Mouse (Mus musculus): ENCODE results near the gene Rbms3. TPM values are rescaled to one million over a fixed set of nuclear protein-coding genes. Genes with fewer than 3 reads are reported as not detected.

Gene Rbms3
- total RNA-seq, 4 experiments from 2014 or later, result 3.4 to 5.5 (median 3.5) TPM

DNA sequence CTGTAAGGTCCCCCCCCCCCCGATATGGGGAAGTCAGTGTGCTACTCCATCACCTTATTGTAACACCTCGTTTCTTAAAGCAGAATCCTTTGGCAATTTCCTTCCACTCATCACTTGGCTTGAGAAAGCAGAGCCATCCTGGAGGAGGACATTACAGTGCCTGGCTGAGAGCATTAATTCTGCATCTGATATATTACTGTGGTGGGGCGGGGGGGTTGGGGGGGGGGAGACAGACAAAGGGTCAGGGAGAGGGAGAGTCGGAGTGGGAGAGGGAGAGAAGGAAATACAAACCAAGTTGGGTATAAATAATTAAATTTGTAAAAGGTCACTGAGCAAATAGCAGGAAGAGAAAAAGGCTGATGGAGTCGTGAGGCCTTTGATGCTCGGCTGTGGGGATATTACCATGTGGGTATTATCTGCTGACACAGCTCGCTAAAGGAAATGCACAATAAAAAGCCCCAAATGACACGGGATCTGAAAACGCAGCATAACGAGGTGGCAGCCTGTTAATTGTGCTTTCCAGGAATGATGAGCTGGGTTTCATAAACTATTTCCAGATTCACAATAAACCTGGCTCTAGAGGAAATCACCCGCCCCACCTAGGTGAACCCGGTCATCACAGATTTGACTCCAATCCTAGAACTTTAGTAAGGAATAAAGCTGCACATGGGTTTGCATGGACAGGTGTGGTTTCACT is 860.2 kb downstream of the Rbms3 start:
- DNase-seq (ENCODE audit: low spot score in 2 of 2), result no peak

DNA sequence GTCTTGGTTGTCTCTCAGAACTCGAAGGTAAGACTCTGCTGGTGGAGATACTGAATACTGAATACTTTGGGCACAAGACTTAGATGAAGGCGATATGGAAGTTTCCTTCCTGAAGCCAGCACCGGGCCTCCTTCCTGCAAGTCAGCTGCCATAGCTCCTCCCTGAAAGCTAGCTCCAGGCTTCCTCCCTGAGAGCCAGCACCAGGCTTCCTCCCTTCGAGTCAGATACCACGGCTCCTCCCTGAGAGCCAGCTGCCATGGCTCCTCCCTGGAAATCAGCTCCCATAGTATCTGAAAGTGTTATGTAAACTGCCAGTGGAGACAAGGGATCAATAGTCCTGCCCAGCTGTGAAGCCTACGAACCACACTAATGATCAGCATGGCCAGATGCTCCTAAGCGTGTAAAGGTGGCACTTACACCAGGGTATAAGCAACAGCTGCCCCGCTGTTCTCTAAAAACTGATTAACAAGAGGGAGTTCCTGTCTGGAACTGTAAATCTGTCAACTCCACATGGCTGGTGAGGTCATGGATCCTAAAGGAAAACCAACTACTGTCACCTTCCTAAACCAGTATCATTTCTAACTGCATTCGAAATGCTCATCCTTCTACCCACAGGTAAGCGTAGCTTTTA is 867.2 kb downstream of the Rbms3 start:
- DNase-seq (ENCODE audit: low spot score in 2 of 2), result no peak

DNA sequence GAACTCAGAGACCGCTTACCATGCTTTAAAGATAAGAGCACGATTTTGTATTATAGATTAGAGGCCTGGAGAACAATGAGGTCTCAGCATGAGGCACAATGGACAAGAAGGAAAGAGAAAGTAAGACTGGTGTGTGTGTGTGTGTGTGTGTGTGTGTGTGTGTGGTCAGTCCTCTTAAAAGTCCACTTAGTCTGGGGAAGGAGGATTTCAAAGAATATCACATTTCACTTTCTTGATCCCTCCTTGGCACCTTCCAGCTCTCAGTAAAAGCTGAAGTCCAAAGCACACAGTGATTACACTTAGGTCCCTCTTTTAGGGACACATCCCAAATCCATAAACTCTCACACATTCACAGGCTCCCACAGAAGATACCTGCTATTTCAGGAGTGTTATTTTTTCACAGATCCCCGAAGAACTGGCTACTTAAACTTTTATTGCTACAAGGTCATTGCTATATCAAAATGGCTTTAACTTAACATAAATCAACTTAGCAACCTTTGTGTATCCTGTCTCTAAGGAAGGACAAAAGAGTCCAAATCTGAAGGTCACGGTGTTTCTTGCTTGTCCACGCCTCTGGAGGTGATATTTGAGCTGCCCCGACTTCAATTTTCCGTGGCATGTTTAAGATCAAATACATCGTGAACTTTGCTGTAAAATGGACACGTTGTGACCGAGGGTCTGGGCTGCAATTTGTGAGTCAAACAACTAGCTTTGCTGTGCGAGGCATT is 880.7 kb downstream of the Rbms3 start:
- DNase-seq (ENCODE audit: low spot score in 2 of 2), result no peak

DNA sequence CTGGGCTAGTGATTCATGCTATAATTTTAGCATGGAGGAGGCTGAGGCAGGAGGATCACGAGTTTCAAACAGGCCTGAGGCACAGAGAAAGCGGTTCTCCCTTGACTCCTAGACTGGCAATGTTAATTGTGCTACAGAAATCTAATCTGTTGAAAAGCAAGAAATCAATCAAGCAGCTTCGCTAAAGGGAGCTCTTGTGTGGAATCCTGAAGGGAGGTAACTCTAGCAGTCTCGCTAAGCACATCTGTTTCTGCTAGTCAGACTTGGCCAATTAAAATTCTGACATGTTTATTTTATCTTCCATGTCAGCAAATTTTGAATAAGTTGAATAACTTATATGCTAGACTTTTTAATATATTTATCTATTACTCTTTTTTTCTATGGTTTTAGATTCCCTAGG is 881.4 kb downstream of the Rbms3 start:
- DNase-seq (ENCODE audit: low spot score in 2 of 2), result no peak

DNA sequence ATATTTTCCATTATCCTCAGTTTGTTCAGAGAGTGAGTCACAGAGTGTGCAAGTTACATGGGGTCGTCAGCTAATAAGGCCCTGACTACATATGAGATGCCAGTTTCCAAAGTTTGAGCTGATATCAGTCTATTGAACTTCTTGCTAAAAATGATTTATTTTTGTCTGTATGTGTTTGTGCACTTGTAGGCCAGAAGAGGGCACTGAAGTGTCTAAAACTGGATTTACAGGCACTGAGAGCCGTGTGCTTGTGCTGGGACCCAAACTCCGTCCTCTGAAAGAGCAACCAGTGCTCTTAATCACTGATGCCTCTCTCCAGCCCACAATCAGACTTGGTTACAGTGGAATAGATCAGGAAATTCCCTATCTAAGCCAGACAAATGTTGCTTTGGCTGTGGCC is 882.8 kb downstream of the Rbms3 start:
- DNase-seq (ENCODE audit: low spot score in 2 of 2), result no peak

DNA sequence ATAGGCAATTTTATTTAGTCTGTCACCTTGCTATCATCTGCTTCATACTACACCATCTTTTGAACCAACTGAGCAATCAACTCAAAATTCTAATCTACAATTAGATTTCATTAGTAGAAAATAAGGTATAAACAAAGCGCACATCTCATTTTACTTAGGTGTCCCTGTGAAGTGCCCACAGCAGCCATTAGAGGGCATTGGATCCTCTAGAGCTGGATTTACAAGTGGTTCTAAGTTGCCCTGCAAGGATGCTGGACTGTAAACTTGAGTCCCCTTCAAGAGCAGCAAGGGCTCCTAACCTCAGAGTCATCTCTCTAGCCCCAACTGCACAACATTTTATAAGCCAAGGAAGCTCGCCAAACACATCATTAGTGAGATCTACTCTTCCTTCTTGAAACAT is 891.9 kb downstream of the Rbms3 start:
- no peak for DNase-seq (ENCODE audit: low spot score in 2 of 2)

DNA sequence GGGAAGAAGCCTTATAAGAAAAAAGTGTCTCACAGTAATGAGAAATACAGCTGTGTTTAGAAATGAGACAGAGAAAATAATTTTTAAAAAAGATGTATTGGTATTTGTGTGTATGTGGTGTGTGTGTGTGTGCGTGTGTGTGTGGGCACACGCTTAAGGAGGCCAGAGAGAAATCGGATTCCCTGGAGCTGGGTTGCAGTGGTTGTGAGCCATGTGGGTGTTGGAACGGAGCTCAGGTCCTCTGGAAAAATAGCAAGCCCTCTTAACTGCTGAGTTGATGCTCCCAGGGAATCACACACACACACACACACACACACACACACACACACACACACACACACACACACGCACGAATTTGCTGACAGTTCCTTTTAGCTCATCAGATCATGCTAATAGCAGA is 900.5 kb downstream of the Rbms3 start:
- no peak for DNase-seq (ENCODE audit: low spot score in 2 of 2)

DNA sequence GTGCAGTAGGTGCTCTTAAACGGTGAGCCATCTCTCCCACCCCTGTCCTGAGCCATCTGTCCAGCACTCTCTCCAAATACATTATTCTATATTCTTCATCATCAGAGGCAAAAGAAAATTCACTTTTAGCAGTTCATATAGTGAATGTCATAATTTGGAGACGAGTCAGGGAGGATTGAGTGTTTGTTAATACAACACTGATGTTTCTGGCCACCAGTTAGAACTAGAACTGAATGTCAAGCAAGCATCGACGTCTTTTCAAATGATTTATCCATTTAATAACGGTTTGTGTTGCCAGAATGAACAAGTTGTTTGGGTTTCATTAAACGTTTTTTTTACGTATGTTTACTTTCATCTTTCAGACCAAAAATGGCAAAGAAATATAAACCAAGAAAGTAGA is 901.1 kb downstream of the Rbms3 start:
- DNase-seq (ENCODE audit: low spot score in 2 of 2), result no peak

DNA sequence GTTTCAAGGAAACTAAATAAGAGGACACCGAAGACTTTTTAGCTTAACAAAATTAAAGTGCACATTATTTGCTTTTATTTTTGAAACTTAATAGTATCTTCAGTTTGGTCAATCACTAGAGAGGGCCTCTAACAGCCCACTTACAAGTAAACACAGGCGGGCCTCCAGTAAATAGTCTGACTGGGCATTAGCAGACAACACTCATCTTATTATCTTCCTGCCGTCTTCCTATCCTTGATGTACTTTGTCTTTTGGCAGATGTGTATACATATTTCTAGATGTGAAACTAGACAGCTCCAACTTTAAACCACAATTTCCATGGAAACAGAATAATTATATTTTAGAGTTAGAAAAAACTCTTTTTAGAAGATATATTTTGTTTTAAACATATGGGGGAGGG is 901.6 kb downstream of the Rbms3 start:
- no peak for DNase-seq (ENCODE audit: low spot score in 2 of 2)

DNA sequence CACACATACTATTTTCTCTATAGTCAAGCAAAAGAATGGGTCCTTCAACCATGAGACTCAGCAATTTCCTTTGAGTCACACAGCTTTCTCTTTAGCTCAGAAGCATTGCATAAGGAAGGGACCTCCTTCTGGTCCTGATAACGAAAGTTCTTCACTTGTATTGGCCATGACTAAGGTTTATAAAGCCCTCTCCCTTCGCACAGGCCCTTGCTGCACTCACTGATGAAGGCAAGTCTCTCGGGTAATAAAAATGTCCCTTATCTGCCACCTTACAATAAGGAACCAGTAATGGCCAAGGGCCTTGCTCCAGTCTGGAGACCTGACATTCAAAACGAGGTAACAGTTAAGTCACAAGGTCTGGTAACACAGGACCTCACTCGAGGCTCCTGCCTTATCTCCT is 905.1 kb downstream of the Rbms3 start:
- DNase-seq (ENCODE audit: low spot score in 2 of 2), result no peak

DNA sequence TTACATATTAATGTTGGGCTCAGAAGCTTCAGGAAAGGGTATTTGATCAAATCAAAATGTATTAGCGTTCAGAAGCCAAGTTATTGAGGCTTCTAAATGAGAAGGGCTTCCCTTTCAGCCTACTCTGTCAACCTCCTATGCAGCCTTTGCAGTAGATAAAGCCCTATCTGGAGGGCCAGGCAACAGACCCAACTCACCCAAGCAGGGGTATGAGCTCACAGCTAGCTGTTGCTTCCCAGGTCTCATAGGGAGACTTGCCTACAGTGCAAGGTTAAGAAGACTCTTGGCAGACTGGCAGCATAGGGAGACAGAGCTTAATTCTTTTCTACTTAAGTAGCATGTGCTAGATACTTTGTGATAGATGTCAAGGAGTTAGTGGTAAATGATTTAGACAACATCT is 926.6 kb downstream of the Rbms3 start:
- DNase-seq (ENCODE audit: low spot score in 2 of 2), result no peak

DNA sequence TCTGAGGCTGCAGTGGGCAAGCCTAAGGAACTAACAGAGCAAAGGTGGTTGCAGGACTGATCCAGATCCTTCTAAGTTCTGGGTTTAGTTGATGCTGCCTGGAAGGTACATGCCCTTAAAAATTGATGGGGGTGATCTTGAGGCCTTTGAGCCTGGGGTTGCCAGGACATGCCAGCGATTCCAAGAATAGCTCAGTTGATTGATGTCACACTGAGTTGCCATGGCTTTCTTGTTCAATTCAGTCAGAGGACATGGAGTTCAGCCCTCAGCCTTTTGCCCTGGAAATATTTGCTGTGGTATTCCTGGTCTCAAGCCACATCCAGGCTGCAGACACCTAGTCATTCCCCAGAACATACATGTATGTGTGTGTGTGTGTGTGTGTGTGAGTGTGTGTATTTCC is 927.1 kb downstream of the Rbms3 start:
- DNase-seq (ENCODE audit: low spot score in 2 of 2), result no peak

DNA sequence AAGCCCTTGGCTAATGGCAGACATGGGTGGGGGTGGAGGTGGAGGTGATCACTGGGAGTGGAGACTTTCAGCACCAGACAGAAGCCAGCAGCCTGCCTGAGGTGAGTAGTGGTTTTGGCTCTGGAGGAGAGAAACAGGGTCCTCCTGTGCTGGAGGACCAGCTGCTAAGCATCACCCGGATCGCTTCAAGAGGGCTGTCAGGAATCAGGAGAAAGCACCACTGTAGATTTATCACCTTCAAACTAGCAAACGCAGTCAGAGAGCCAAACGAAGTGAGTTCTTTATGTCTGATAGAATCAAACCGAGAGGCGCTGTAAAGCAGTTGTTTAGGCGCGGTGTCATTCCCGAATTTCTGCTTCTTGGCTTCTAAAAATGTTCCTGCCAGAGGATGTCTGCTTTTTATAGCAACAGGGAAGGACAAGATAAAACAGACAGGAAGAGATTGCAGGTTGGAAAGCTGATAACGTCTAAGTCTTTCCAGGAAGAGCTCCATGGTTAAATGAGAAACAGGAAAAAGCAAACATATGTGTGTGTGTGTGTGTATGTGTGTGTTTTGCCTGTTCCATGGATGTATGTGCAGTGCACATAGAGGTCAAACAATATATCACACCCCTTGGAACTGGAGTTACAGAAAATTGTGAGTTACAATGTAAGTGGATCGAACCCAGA is 928.1 kb downstream of the Rbms3 start:
- DNase-seq (ENCODE audit: low spot score in 2 of 2), result no peak

DNA sequence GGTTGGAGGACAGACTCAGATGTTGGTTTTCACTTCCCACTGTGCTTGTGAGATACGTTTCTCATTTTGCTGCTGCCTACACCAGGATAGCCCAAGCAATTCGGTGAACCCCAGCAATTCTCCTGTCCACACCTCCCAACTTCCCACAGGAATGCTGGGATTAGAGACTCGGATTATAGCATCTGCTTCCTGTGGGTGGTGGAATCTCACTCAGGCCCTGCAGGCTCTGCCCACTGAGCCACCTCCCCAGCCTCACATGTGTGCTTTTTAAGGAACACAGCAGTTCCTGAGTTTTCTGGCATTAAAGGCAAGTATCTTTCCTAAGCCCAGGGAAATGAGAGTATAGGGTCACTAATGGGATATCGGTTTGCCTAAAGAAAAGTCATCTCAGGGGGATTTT is 941.1 kb downstream of the Rbms3 start:
- DNase-seq (ENCODE audit: low spot score in 2 of 2), result no peak

DNA sequence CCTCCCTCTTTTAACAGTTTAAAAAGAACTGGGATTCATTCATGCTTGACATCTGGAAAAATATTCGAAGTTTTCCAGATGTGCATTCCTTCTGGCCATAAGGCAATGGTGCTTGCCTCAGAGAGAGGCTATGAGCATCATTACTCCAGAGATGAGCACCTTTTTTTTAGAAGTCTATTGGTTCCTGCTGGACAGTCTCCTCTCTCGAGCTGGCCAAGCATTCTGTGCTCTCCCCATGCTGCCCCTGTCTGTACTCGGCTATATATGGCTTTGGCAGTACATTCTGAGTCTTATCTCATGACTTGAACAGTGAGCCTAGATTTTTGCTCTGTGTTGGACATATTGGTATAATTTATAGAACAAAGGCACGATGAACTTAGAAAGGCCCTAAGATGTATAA is 952.6 kb downstream of the Rbms3 start:
- no peak for DNase-seq (ENCODE audit: low spot score in 2 of 2)

DNA sequence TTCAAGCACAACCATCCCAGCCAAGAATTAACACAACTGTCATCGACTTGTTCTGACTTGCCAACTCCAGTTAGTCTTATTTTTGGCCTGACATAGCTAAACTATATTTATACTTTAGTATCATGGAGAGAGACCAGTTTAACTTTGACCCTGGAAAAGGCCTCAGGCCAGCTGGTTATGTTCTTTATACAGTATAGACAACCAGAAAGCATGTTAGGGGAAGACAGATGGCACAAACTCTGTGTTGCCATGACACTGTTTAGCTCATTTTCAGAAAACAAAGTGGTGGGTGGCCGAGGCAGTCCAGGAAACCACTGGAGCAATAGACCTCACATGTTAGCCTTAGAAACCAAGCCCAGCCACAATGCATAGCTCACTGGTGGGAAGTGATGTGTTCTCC is 953.3 kb downstream of the Rbms3 start:
- DNase-seq (ENCODE audit: low spot score in 2 of 2), result no peak

DNA sequence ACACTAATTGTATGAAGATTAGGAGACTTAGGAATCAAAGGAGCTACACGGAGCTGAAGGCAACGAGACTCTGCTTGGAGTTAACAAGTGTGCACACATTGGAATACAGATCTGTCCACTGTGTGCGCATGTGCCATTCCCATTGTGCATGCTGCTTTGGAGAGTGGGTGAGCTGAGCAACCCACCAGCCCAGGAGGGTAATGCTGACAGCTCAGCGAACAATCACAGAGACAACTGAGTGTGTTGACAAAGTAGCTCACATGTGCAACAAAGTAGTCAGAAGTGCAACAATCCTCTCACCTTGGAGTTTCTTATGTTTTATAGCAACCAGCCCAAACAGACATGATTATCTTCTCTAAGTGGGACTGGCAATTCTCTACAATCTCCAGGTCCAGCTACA is 955.5 kb downstream of the Rbms3 start:
- DNase-seq (ENCODE audit: low spot score in 2 of 2), result no peak

DNA sequence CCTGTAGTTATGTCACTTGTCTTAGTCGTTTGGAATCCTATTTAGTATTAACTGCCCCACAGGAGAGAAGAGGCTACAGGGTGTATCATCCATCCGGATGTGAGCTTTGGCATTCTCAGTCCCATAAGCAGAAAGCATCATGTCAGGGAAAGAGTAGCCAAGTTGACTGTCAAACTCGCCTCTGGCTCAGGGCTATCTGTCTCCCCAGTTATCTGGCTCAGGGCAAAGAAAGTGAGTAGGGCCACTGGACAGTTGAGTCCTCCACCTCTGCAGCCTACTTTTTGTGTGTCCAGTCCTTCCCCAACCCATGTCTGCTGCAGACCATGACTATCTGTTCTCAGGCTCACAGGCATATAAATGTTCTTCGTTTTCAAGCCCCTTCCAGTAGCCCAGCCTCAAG is 968.7 kb downstream of the Rbms3 start:
- no peak for DNase-seq (ENCODE audit: low spot score in 2 of 2)

DNA sequence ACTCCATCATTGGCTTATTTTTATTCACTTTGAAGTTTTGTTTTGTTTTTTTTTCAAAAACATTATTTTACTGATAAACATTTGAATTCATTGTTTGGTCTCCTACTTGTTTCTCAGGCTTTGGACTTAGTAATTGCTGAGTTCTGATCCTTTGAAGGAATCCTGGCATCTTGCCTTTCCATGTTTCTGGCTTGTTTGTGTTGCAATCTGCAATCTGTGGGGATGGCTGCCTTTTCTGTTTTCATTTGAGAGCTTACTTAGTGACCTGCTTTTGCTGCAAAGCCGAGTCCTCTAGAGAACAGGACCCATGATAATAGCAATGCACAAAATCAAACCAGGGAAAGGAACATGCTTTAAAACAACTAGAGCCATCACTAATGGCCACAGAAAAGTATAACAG is 969.8 kb downstream of the Rbms3 start:
- DNase-seq (ENCODE audit: low spot score in 2 of 2), result no peak

DNA sequence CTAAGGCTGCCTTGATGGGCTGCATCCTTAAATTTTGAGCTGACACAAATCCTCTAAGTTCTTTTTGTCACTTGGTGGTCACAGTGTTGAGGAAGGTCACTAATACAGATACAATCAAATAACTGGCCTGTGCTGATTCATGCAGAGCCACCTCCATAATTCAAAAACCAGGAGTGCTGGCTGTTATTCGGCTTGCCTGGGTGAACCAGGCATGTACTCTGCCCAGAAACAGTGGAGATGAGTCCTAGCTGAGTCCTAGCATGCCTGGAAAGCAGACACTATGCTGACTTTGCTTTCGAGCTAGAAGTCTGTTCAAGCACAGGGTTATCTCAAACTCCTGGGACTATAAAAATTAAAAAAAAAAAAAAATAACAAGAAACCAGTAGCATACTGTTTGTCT is 972.6 kb downstream of the Rbms3 start:
- no peak for DNase-seq (ENCODE audit: low spot score in 2 of 2)

DNA sequence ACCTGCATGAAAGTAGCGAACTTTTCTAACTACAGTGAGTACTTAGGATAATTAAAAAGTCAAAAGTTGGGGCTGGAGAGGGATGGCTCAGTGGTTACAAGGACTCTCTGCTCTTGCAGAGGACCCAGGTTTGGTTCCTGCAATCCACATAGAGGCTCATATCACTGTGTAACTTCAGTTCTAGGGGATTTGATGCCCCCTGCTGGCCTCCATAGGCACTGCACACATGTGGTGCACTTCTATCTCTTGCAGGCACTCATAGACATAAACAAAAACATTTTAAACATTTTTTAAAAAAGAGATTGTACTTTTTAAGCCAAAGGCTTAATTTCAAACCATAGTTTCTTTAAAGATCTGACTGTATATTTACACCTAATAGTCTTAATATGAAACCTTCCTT is 978.3 kb downstream of the Rbms3 start:
- no peak for DNase-seq (ENCODE audit: low spot score in 2 of 2)

DNA sequence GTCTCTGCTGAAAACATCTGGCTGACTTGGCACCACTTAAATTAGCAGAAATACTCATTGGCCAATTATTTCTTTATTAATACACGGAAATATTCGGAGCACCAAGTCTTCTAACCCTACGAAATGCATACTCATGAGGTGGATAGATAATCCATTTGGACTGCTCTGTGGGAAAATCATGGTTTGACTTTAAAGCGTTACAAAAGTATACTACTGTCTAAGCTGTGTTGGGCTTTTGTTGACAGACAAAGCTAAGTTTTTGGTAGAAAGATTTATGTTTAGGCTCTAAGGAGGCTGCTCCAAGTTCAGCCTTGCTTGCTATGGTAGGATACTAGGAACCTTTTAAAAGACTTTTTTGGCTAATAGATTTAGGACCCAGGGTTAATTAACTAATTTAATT is 979.8 kb downstream of the Rbms3 start:
- DNase-seq (ENCODE audit: low spot score in 2 of 2), result no peak

Data from gastrocnemius, adult 8-10 months (tissue).